Mouse (Mus musculus) forebrain, embryonic 16.5 days (tissue): ENCODE measurements around the gene Otud3. TPM values are rescaled to one million over a fixed set of nuclear protein-coding genes. Genes with fewer than 3 reads are reported as not detected.

Experiments used
- ATAC-seq: fragments of 200-750 bp; cut with Nextera tagmentation; 2 replicates; pipeline ENCODE4 v1.8.0; 2017; ENCODE audit warnings: mild to moderate bottlenecking, moderate library complexity
- H3K27ac ChIP-seq: fragments of 300-500 bp; sonication (generic); 2 replicates; pipeline ENCODE4 v1.5.1; 2014; ENCODE audit warnings: low read length, control low read depth
- H3K27me3 ChIP-seq: fragments of 300-500 bp; sonication (generic); replicated peaks from 2 replicates; pipeline ENCODE4 v1.6.1; 2014; ENCODE audit warnings: low read length; ENCODE audit not compliant: control insufficient read depth, insufficient read depth
- H3K36me3 ChIP-seq: fragments of 300-500 bp; sonication (generic); 2 replicates; pipeline ENCODE4 v1.6.1; 2014; ENCODE audit not compliant: control insufficient read depth, insufficient read depth
- H3K4me1 ChIP-seq: fragments of 300-500 bp; sonication (generic); replicated peaks from 2 replicates; pipeline ENCODE4 v1.6.1; 2014; ENCODE audit warnings: low read length; ENCODE audit not compliant: control insufficient read depth, insufficient read depth
- H3K4me2 ChIP-seq: fragments of 300-500 bp; sonication (generic); 2 replicates; pipeline ENCODE4 v1.6.1; 2014; ENCODE audit warnings: mild to moderate bottlenecking, low read length, control low read depth
- H3K4me3 ChIP-seq: fragments of 300-500 bp; sonication (generic); replicated peaks from 2 replicates; pipeline ENCODE4 v1.5.1; 2014; ENCODE audit warnings: mild to moderate bottlenecking, low read length, control low read depth
- H3K9ac ChIP-seq: fragments of 300-500 bp; sonication (generic); replicated peaks from 2 replicates; pipeline ENCODE4 v1.6.1; 2014; ENCODE audit warnings: low read depth, low read length, control low read depth
- H3K9me3 ChIP-seq: fragments of 300-500 bp; sonication (generic); 2 replicates; pipeline ENCODE4 v1.6.1; 2016; ENCODE audit warnings: low read length; ENCODE audit not compliant: control insufficient read depth
- WGBS: fragments of 180-500 bp; shearing (Covaris S2); extraction: QIAGEN DNeasy Blood & Tissue Kit; methylation state at CpG from one replicate; pipeline ENCODE4 v1.1.7; 2014; 5-methylcytosine and 5-hydroxymethylcytosine counted together
- polyA plus RNA-seq: library from polyadenylated mRNA; unstranded; fragments of >200 nt; fragmentation: Nextera tagmentation; extraction: Ambion mirVana; gene quantifications from 2 replicates; pipeline ENCODE4 v1.2.1, GENCODE M21; 2015

The Otud3 gene
- polyA plus RNA-seq, 1 experiment from 2014 or later = 2.4 TPM

- Histone ChIP-seq H3K4me2 (no peak overlapping the region), H3K27me3 (no peaks in the 10 kb centered on the region), H3K4me3 (no peak overlapping the region), H3K9ac (no peak overlapping the region), H3K36me3 (no peaks in the 10 kb centered on the region), H3K27ac (no peak overlapping the region), H3K9me3 (no peaks in the 10 kb centered on the region), H3K4me1 (no peaks in the 10 kb centered on the region)
- whole genome bisulfite sequencing = 74% methylated on average over 10 of the region's 10 CpGs
- ATAC-seq = no peak
Measured at GRCm38 (mm10) chr4:138938495-138939269, 24.9 kb upstream of the Otud3 start.

- no peaks in the 10 kb centered on the region for H3K36me3 ChIP-seq
- H3K4me2 ChIP-seq = no peak overlapping the region
- no peaks in the 10 kb centered on the region for H3K27me3 ChIP-seq
- H3K4me3 ChIP-seq = no peak overlapping the region
- no peak overlapping the region for H3K27ac ChIP-seq
- H3K9ac ChIP-seq = no peak overlapping the region
- H3K9me3 ChIP-seq = no peaks in the 10 kb centered on the region
- no peaks in the 10 kb centered on the region for H3K4me1 ChIP-seq
- 78% methylated on average over 11 of the region's 11 CpGs for WGBS
- ATAC-seq = no peak
Measured at GRCm38 (mm10) chr4:138934456-138935145, 20.9 kb upstream of the Otud3 start.

GRCm38 (mm10) chr4:138933862-138934261, 20.1 kb upstream of the Otud3 start:
- Histone ChIP-seq H3K4me2 (no peak overlapping the region), H3K9ac (no peak overlapping the region), H3K4me3 (no peak overlapping the region), H3K9me3 (no peaks in the 10 kb centered on the region), H3K27ac (no peak overlapping the region), H3K36me3 (no peaks in the 10 kb centered on the region), H3K27me3 (no peaks in the 10 kb centered on the region), H3K4me1 (no peaks in the 10 kb centered on the region)
- WGBS = 76% methylated on average over 3 of the region's 3 CpGs
- no peak for ATAC-seq

- 77% methylated on average over 2 of the region's 2 CpGs for WGBS
- H3K4me2 ChIP-seq = no peak overlapping the region
- no peak overlapping the region for H3K27ac ChIP-seq
- no peaks in the 10 kb centered on the region for H3K27me3 ChIP-seq
- peaks cover 3% of the 10 kb centered on the region; the same call in 1 of the 2 replicates for H3K4me1 ChIP-seq
- no peak overlapping the region for H3K4me3 ChIP-seq
- no peaks in the 10 kb centered on the region for H3K9me3 ChIP-seq
- no peaks in the 10 kb centered on the region for H3K36me3 ChIP-seq
- no peak for ATAC-seq
- H3K9ac ChIP-seq = no peak overlapping the region
Measured at GRCm38 (mm10) chr4:138925561-138925960, 11.8 kb upstream of the Otud3 start.

- H3K4me3 ChIP-seq = peak overlapping the region; percentile 39
- no peaks in the 10 kb centered on the region for H3K27me3 ChIP-seq
- WGBS = under 1% methylated on average over 11 of the region's 11 CpGs
- H3K27ac ChIP-seq = no peak overlapping the region
- H3K9me3 ChIP-seq = no peaks in the 10 kb centered on the region
- H3K4me2 ChIP-seq = peak overlapping the region; percentile 61
- peaks cover 3% of the 10 kb centered on the region; the same call in 1 of the 2 replicates for H3K4me1 ChIP-seq
- H3K36me3 ChIP-seq = no peaks in the 10 kb centered on the region
- H3K9ac ChIP-seq = peak overlapping the region; percentile 33
- peak; percentile 93 for ATAC-seq
Measured at GRCm38 (mm10) chr4:138922131-138922459, 8.3 kb upstream of the Otud3 start.

- ATAC-seq = peak; percentile 54
- H3K36me3 ChIP-seq = no peaks in the 10 kb centered on the region
- H3K4me3 ChIP-seq = peak overlapping the region; percentile 39
- no peak overlapping the region for H3K27ac ChIP-seq
- H3K4me1 ChIP-seq = peaks cover 3% of the 10 kb centered on the region; the same call in 1 of the 2 replicates
- WGBS = 36% methylated on average over 20 of the region's 20 CpGs
- H3K27me3 ChIP-seq = no peaks in the 10 kb centered on the region
- H3K4me2 ChIP-seq = peak overlapping the region; percentile 61
- no peaks in the 10 kb centered on the region for H3K9me3 ChIP-seq
- H3K9ac ChIP-seq = peak overlapping the region; percentile 33
Measured at GRCm38 (mm10) chr4:138921254-138922130, 7.7 kb upstream of the Otud3 start.

- no peaks in the 10 kb centered on the region for H3K9me3 ChIP-seq
- H3K4me2 ChIP-seq = no peak overlapping the region
- no peak overlapping the region for H3K27ac ChIP-seq
- no peak overlapping the region for H3K4me3 ChIP-seq
- no peaks in the 10 kb centered on the region for H3K36me3 ChIP-seq
- WGBS = 86% methylated on average over 9 of the region's 9 CpGs
- no peaks in the 10 kb centered on the region for H3K27me3 ChIP-seq
- no peak for ATAC-seq
- peaks cover 12% of the 10 kb centered on the region for H3K4me1 ChIP-seq
- H3K9ac ChIP-seq = no peak overlapping the region
Measured at GRCm38 (mm10) chr4:138917282-138917681, 3.5 kb upstream of the Otud3 start.

- under 1% methylated on average over 41 of the region's 52 CpGs for WGBS
- Histone ChIP-seq H3K36me3 (0 out of 2 replicates have a peak, but pooled peaks cover 3% of the 10 kb centered on the region), H3K27me3 (no peaks in the 10 kb centered on the region), H3K4me2 (peak overlapping the region; percentile 81), H3K4me3 (peak overlapping the region; percentile 85), H3K9ac (peak overlapping the region; percentile 87), H3K9me3 (no peaks in the 10 kb centered on the region), H3K4me1 (peaks cover 15% of the 10 kb centered on the region), H3K27ac (peak overlapping the region; percentile 43)
- ATAC-seq = peak; percentile 56
Measured at GRCm38 (mm10) chr4:138913141-138913787, 481 bp downstream of the Otud3 start.
